Mouse (Mus musculus): Measurements from ENCODE around the gene Foxl2. TPM values are rescaled to one million over a fixed set of nuclear protein-coding genes. Genes with fewer than 3 reads are reported as not detected.

Foxl2 gene
- polyA plus RNA-seq, 1 experiment from 2014 or later = 4.1 TPM

- 1% methylated on average over 33 of the region's 33 CpGs for WGBS
- no peaks in the 10 kb centered on the region for H3K9me3 ChIP-seq (replicated peaks)
- peaks cover 98% of the 10 kb centered on the region for H3K27me3 ChIP-seq (ENCODE audit: low read depth, poor library complexity, severe bottlenecking)
- H3K4me1 ChIP-seq = peaks cover 41% of the 10 kb centered on the region
- DNase-seq (ENCODE audit: low spot score) = peak; percentile 73
- H3K4me3 ChIP-seq = peak overlapping the region; percentile 64
- H3K27ac ChIP-seq (replicated peaks) = peak overlapping the region; percentile 79
- H3K36me3 ChIP-seq = no peaks in the 10 kb centered on the region
Observed at GRCm38 (mm10) chr9:98954391-98955102, 541 bp upstream of the Foxl2 start.

- peaks cover 41% of the 10 kb centered on the region for H3K4me1 ChIP-seq
- H3K36me3 ChIP-seq = no peaks in the 10 kb centered on the region
- H3K27me3 ChIP-seq (ENCODE audit: low read depth, poor library complexity, severe bottlenecking) = peaks cover 100% of the 10 kb centered on the region
- peak; percentile 79 for DNase-seq (ENCODE audit: low spot score)
- peak overlapping the region; percentile 79 for H3K27ac ChIP-seq (replicated peaks)
- H3K4me3 ChIP-seq = peak overlapping the region; percentile 64
- WGBS = under 1% methylated on average over 60 of the region's 60 CpGs
- H3K9me3 ChIP-seq (replicated peaks) = no peaks in the 10 kb centered on the region
Observed at GRCm38 (mm10) chr9:98955716-98956224, 682 bp downstream of the Foxl2 start.

- peak; percentile 76 for DNase-seq (ENCODE audit: low spot score)
- Histone ChIP-seq H3K27ac (replicated peaks) (peak overlapping the region; percentile 79), H3K9me3 (replicated peaks) (no peaks in the 10 kb centered on the region), H3K4me3 (peak overlapping the region; percentile 64), H3K36me3 (no peaks in the 10 kb centered on the region), H3K4me1 (peaks cover 46% of the 10 kb centered on the region), H3K27me3 (ENCODE audit: low read depth, poor library complexity, severe bottlenecking) (peaks cover 100% of the 10 kb centered on the region)
- WGBS = under 1% methylated on average over 80 of the region's 80 CpGs
Observed at GRCm38 (mm10) chr9:98956591-98957381, 1.7 kb downstream of the Foxl2 start.

GRCm38 (mm10) chr9:98957751-98958351 lies 2.8 kb downstream of the Foxl2 start:
- peak; percentile 50 for DNase-seq (ENCODE audit: low spot score)
- Histone ChIP-seq H3K9me3 (replicated peaks) (no peaks in the 10 kb centered on the region), H3K36me3 (no peaks in the 10 kb centered on the region), H3K4me1 (peaks cover 46% of the 10 kb centered on the region), H3K4me3 (peak overlapping the region; percentile 64), H3K27ac (replicated peaks) (no peak overlapping the region), H3K27me3 (ENCODE audit: low read depth, poor library complexity, severe bottlenecking) (peaks cover 100% of the 10 kb centered on the region)
- under 1% methylated on average over 23 of the region's 23 CpGs for WGBS

GRCm38 (mm10) chr9:98958628-98959027 lies 3.5 kb downstream of the Foxl2 start:
- WGBS = 6% methylated on average over 6 of the region's 6 CpGs
- no peak overlapping the region for H3K27ac ChIP-seq (replicated peaks)
- H3K9me3 ChIP-seq (replicated peaks) = no peaks in the 10 kb centered on the region
- H3K4me1 ChIP-seq = peaks cover 54% of the 10 kb centered on the region
- H3K27me3 ChIP-seq (ENCODE audit: low read depth, poor library complexity, severe bottlenecking) = peaks cover 100% of the 10 kb centered on the region
- peak overlapping the region; percentile 64; the same call in 1 of the 2 replicates for H3K4me3 ChIP-seq
- no peaks in the 10 kb centered on the region for H3K36me3 ChIP-seq
- no peak for DNase-seq (ENCODE audit: low spot score)

- 31% methylated on average over 3 of the region's 3 CpGs for WGBS
Observed at GRCm38 (mm10) chr9:98959851-98960250, 4.8 kb downstream of the Foxl2 start.

GRCm38 (mm10) chr9:98960348-98960747 lies 5.3 kb downstream of the Foxl2 start:
- H3K9me3 ChIP-seq (replicated peaks) = no peaks in the 10 kb centered on the region
- H3K36me3 ChIP-seq = no peaks in the 10 kb centered on the region
- WGBS = 17% methylated on average over 5 of the region's 5 CpGs
- H3K4me3 ChIP-seq = no peak overlapping the region
- no peak overlapping the region for H3K27ac ChIP-seq (replicated peaks)
- no peak for DNase-seq (ENCODE audit: low spot score)
- H3K4me1 ChIP-seq = peaks cover 52% of the 10 kb centered on the region
- peaks cover 100% of the 10 kb centered on the region for H3K27me3 ChIP-seq (ENCODE audit: low read depth, poor library complexity, severe bottlenecking)

More at GRCm38 (mm10) chr9:98959851-98960250, 4.8 kb downstream of the Foxl2 start:
- peaks cover 52% of the 10 kb centered on the region for H3K4me1 ChIP-seq
- DNase-seq (ENCODE audit: low spot score) = no peak
- H3K4me3 ChIP-seq = no peak overlapping the region
- H3K27me3 ChIP-seq (ENCODE audit: low read depth, poor library complexity, severe bottlenecking) = peaks cover 100% of the 10 kb centered on the region
- no peaks in the 10 kb centered on the region for H3K36me3 ChIP-seq
- no peaks in the 10 kb centered on the region for H3K9me3 ChIP-seq (replicated peaks)
- H3K27ac ChIP-seq (replicated peaks) = no peak overlapping the region

- Histone ChIP-seq H3K36me3 (no peaks in the 10 kb centered on the region), H3K9me3 (replicated peaks) (no peaks in the 10 kb centered on the region), H3K27ac (replicated peaks) (0 out of 2 replicates have a peak overlapping the region, but pooled peaks have one; percentile 10), H3K27me3 (ENCODE audit: low read depth, poor library complexity, severe bottlenecking) (peaks cover 100% of the 10 kb centered on the region), H3K4me1 (peaks cover 41% of the 10 kb centered on the region), H3K4me3 (peak overlapping the region; percentile 9)
- WGBS = 3% methylated on average over 22 of the region's 22 CpGs
- peak; percentile 52 for DNase-seq (ENCODE audit: low spot score)
Observed at GRCm38 (mm10) chr9:98961591-98962477, 6.7 kb downstream of the Foxl2 start.

- peaks cover 36% of the 10 kb centered on the region for H3K4me1 ChIP-seq
- H3K4me3 ChIP-seq = peak overlapping the region; percentile 9; the same call in 1 of the 2 replicates
- peak overlapping the region; percentile 38; the same call in 1 of the 2 replicates for H3K27ac ChIP-seq (replicated peaks)
- H3K36me3 ChIP-seq = no peaks in the 10 kb centered on the region
- DNase-seq (ENCODE audit: low spot score) = peak; percentile 68
- H3K27me3 ChIP-seq (ENCODE audit: low read depth, poor library complexity, severe bottlenecking) = peaks cover 100% of the 10 kb centered on the region
- no peaks in the 10 kb centered on the region for H3K9me3 ChIP-seq (replicated peaks)
- under 1% methylated on average over 20 of the region's 20 CpGs for WGBS
Observed at GRCm38 (mm10) chr9:98962478-98963142, 7.5 kb downstream of the Foxl2 start.

GRCm38 (mm10) chr9:98963661-98964060 lies 8.6 kb downstream of the Foxl2 start:
- DNase-seq (ENCODE audit: low spot score) = peak; percentile 49
- H3K4me3 ChIP-seq = no peak overlapping the region
- H3K27ac ChIP-seq (replicated peaks) = no peak overlapping the region; the same call in 1 of the 2 replicates
- H3K27me3 ChIP-seq (ENCODE audit: low read depth, poor library complexity, severe bottlenecking) = peaks cover 95% of the 10 kb centered on the region
- WGBS = 4% methylated on average over 18 of the region's 18 CpGs
- H3K4me1 ChIP-seq = peaks cover 36% of the 10 kb centered on the region
- no peaks in the 10 kb centered on the region for H3K36me3 ChIP-seq
- H3K9me3 ChIP-seq (replicated peaks) = no peaks in the 10 kb centered on the region

- peaks cover 95% of the 10 kb centered on the region for H3K27me3 ChIP-seq (ENCODE audit: low read depth, poor library complexity, severe bottlenecking)
- no peaks in the 10 kb centered on the region for H3K36me3 ChIP-seq
- no peaks in the 10 kb centered on the region for H3K9me3 ChIP-seq (replicated peaks)
- H3K4me1 ChIP-seq = peaks cover 36% of the 10 kb centered on the region
- WGBS = 1% methylated on average over 18 of the region's 18 CpGs
- DNase-seq (ENCODE audit: low spot score) = peak; percentile 73
- H3K4me3 ChIP-seq = peak overlapping the region; percentile 20; the same call in 1 of the 2 replicates
- H3K27ac ChIP-seq (replicated peaks) = no peak overlapping the region
Observed at GRCm38 (mm10) chr9:98965084-98965483, 10.0 kb downstream of the Foxl2 start.
